Mouse (Mus musculus) cortical plate, adult 2 months (tissue): ENCODE data around the gene Gsta2.

ENCODE experiments used
- CTCF ChIP-seq: fragments of 200-500 bp; IDR thresholded peaks from 2 replicates; pipeline ENCODE4 v1.5.1; 2011; ENCODE audit warnings: mild to moderate bottlenecking, control low read depth, low read length; ENCODE audit not compliant: insufficient read depth; ENCODE audit errors: extremely low read depth
- POLR2A ChIP-seq: fragments of 200-500 bp; IDR thresholded peaks from 2 replicates; pipeline ENCODE4 v1.6.1; 2011; ENCODE audit warnings: mild to moderate bottlenecking, low read length, control low read depth; ENCODE audit not compliant: insufficient read depth; ENCODE audit errors: extremely low read depth

GRCm38 (mm10) chr9:78298232-78298631, 57.4 kb downstream of the Gsta2 start:
- TF ChIP-seq CTCF: no peak
- no peak for TF ChIP-seq POLR2A
